Mouse (Mus musculus) cerebellum, adult 18-20 months (tissue): ENCODE measurements around the gene Mt4.
"Not testable (repeated sequence)": the region's sequence is repeated elsewhere in the genome, so short reads cannot be mapped to it uniquely, and the experiment has no call there.

Experiments
- DNase-seq, 2 experiments: peaks; one replicate each; pipeline ENCODE4 v3.0.0; 2021

Gene Mt4

GRCm38 (mm10) chr8:94136933-94137332 lies at the start of gene Mt4:
Gene Mt4, plus strand, starts transcription at chr8:94137197.
- no peak for DNase-seq

GRCm38 (mm10) chr8:94087964-94088363 lies 49.0 kb upstream of the Mt4 start:
- no peak for DNase-seq

- no peak for DNase-seq
These were observed 47.3 kb upstream of the Mt4 start for GRCm38 (mm10) chr8:94089715-94090114.

GRCm38 (mm10) chr8:94092848-94093247 lies 44.1 kb upstream of the Mt4 start:
- no peak for DNase-seq

GRCm38 (mm10) chr8:94094281-94094680 lies 42.7 kb upstream of the Mt4 start:
- no peak for DNase-seq

GRCm38 (mm10) chr8:94098081-94098974 lies 38.7 kb upstream of the Mt4 start, which contains the start of gene Bbs2:
Gene Bbs2, minus strand, starts transcription at chr8:94098928.
- peak; percentile 100 for DNase-seq

GRCm38 (mm10) chr8:94098996-94099395 lies 38.0 kb upstream of the Mt4 start:
- no peak for DNase-seq

GRCm38 (mm10) chr8:94104146-94104545 lies 32.9 kb upstream of the Mt4 start:
- DNase-seq, result no peak

- peak; percentile 9 to 22 for DNase-seq
These were observed 29.1 kb upstream of the Mt4 start for GRCm38 (mm10) chr8:94107871-94108270.

- no peak for DNase-seq
These were observed 27.6 kb upstream of the Mt4 start for GRCm38 (mm10) chr8:94109396-94109795.

GRCm38 (mm10) chr8:94109835-94110234 lies 27.2 kb upstream of the Mt4 start:
- no peak for DNase-seq

GRCm38 (mm10) chr8:94110526-94111177 lies 26.3 kb upstream of the Mt4 start:
- no peak for DNase-seq

- no peak for DNase-seq
These were observed 23.6 kb upstream of the Mt4 start for GRCm38 (mm10) chr8:94113435-94113834.

GRCm38 (mm10) chr8:94113972-94114371 lies 23.0 kb upstream of the Mt4 start:
- DNase-seq, result no peak

GRCm38 (mm10) chr8:94118776-94119430 lies 18.1 kb upstream of the Mt4 start:
- DNase-seq, result peak; percentile 25 to 34

GRCm38 (mm10) chr8:94121625-94122024 lies 15.4 kb upstream of the Mt4 start:
- peak in 1 of 2 experiments; percentile 11 for DNase-seq

GRCm38 (mm10) chr8:94122711-94123468 lies 14.1 kb upstream of the Mt4 start:
- no peak for DNase-seq

- DNase-seq, result no peak
These were observed 9.3 kb upstream of the Mt4 start for GRCm38 (mm10) chr8:94127711-94128110.

GRCm38 (mm10) chr8:94129133-94129789 lies 7.7 kb upstream of the Mt4 start:
- DNase-seq, result no peak

GRCm38 (mm10) chr8:94130126-94130525 lies 6.9 kb upstream of the Mt4 start:
- DNase-seq, result no peak

GRCm38 (mm10) chr8:94132096-94132495 lies 4.9 kb upstream of the Mt4 start:
- DNase-seq, result no peak

- not testable (repeated sequence) for DNase-seq
These were observed 2.4 kb upstream of the Mt4 start for GRCm38 (mm10) chr8:94134601-94135000.
